Mouse (Mus musculus) heart, adult 18-20 months (tissue): Measurements from ENCODE around the gene Sirpa. TPM values are rescaled to one million over a fixed set of nuclear protein-coding genes. Genes with fewer than 3 reads are reported as not detected.

Experiments used
- DNase-seq, 2 experiments: peaks; one replicate each; pipeline ENCODE4 v3.0.0; 2021 to 2022; ENCODE audit warnings: mixed read lengths in 1 of 2
- total RNA-seq, 2 experiments: library from RNA; stranded (reverse); gene quantifications; 2 replicates each; pipeline ENCODE4 v1.2.3; 2021

Gene Sirpa
- total RNA-seq, 2 experiments from 2014 or later = 27.5 to 29.4 TPM

DNA sequence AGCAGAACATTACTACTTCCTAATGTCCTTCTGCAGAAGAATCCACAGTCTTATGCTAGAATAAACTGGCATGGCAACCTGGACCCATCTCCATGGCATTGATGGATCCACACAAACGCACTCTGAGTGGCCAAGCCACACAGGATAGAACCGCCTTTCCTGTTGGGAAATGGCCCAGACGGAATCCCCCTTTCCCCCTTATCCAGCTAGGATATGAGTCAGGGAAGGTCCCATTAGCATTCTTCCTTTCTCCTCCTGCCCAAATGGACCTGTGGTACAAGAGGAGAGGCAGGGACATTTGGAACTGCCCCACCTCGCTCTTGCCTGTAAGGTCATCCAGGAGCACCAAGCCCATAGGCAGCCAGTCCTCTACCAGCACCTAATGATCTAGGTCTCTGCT lies 10.4 kb upstream of the Sirpa start:
- DNase-seq = no peak

DNA sequence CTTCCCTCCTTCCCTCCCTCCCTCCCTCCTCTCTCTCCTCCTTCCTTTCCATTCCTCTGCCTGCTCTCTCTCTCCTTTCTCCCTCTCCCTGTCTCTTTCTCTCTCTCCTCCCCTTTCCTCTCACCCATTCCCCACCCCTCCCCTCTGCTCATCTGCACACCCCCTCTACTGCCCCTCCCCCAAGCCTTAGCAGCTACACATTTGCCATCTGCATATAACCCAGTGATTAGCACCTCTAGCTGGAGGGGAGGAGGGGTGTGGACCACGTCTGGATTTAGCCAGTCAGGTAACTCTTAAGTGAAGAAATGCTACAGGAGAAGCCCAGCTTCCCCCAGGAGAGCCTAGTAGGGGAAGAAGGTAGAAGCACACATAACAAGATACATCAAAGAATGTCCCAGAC lies 7.7 kb upstream of the Sirpa start:
- DNase-seq = no peak

DNA sequence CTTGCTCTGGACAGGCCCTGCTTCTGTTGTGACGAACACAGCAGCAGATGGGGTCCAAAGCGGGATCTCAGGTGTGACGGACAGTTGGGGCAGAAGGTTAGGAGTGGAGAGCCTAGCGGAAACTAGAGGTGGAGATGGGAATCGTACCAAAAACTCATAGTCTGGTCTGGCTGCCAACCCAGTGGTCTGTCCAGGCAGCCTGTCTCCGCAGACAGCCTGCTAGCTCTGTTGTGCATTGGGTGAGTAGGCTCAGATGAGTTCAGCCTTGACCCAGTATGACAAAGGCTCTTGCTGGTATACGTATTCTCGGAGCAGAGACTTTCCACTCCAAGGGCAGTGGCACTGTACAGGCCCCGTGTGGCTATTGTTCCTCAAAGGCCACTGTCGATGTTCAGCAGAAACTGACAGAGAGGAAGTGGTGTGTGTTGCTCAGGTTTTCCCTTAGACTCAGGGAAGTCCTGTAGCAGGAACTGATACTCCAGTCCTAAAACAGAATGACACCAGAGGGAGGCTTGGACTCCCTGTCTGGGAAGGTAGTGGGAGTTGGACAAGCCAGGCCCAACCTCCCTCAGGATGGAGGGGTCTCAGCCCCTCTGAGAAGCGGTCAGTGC lies 6.6 kb upstream of the Sirpa start:
- DNase-seq = peak in 1 of 2 experiments; percentile 57

DNA sequence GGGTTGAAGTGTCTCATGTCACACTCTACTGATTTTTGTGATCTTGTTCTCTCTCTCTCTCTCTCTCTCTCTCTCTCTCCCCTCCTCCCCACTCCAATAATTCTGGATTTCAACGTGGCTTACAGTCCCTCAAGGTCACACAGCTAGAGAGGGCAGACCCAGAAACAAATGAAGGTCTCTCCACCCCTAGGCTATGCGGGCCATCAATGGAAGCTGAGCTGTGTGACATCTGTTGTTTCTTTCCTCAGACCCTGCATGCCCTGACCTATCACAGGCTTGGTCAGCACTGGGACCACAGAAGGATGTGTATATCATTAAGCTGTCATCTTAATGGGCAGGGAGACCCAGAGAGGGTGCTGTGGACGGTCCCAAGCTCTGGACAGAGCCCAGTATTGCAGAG lies 5.4 kb upstream of the Sirpa start:
- DNase-seq = no peak

DNA sequence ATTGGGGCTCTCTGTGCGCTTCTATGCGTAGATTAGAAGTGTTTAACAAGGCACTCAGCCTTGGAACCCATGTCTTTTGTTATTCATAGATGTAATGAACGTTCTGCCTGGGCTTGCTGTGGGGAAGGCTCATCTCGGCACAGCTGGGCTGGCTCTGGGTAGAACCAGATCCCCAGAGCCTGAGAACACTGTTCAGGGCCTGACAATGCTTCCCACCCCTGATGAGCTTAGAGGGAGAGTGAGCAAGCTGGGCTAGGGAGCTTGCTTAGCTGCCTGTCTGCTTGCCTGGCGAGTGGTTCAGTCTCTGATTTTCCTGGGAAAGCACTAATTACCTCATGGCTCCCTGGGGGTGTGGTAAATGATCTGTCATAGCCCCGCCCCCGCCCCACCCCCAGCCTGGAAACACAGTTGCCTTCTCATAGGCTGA lies 4.8 kb upstream of the Sirpa start:
- no peak for DNase-seq

DNA sequence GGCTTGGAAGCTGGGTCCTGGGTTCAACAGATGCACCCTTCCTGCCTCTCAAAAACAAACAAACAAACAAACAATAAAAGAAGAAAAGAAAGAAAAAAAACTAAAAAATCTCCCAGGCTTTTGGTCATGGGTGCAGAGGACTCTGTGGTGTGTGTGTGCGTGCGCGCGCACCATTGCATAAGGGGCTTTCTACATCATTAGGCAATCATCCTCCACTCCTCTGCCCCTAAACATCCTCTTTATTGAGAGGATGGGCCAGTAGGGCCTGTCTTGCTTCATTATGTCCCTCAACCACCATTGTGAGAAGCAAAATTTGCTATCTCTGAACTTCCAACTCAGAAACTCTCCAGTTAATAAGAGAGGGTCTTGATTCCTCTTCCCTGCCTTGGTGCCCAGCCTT lies 738 bp upstream of the Sirpa start:
- no peak for DNase-seq

DNA sequence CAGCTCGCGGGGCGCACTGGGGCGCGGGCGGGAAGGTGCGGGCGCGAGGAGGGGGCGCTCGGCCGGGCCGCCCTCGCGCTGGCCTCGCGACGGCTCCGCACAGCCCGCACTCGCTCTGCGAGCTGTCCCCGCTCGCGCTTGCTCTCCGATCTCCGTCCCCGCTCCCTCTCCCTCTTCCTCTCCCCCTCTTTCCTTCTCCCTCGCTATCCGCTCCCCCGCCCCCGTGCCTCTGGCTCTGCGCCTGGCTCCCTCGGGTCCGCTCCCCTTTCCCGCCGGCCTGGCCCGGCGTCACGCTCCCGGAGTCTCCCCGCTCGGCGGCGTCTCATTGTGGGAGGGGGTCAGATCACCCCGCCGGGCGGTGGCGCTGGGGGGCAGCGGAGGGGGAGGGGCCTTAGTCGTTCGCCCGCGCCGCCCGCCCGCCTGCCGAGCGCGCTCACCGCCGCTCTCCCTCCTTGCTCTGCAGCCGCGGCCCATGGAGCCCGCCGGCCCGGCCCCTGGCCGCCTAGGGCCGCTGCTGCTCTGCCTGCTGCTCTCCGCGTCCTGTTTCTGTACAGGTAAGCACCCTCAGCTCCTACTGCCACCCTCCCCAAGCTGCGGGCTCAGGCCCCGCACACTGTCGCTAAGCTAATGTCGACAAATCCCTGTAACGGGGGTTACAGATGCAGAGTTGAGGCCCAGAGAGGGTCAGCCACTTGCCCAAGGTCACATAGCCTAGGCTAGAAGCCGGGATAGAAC lies 673 bp downstream of the Sirpa start:
- peak; percentile 91 to 92 for DNase-seq

DNA sequence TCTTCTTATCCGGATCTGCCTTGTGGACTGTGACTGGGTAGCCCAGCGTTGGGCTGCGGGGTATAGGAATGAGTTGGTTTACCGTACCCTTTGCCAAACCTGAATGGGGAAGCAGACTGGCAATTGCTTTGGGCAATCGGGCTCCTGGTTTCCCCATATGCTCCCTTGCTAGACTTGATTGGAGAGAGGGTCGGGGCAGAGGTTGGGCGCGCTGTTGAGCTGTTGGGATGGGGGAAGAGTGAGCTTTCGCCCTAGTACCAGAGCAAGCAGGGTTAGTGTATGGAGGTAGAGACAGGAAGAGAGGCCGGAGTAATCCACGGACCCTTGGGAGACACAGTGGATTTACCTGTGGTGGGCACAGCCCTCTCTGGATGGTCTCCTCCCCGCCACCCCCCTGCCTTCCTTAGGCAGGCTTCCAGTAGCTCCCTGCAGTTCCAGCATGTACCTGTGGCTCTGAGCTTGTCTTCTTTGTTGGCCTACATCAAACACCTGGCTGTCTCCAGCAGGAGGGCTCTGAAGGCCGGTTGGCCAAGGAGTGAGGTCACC lies 1.3 kb downstream of the Sirpa start:
- DNase-seq = no peak

DNA sequence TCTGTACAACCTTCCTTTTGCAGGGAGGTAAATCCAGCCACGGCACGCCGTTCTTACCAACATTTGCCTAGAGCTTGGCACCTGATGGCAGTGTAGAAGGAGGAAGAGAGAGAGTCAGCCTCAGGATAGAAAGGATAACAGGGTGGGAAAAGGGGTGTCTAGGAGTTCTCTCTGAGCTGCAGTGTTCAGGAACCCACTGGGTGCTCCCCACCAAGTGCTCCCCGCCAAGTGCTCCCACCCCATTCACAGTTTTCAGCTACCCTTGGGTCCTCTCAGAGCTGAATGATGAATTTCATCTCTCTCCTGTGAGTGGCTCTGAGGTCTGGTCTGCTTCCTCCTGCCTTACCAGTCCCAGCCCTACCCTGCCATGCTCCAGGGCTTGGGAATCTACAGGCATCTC lies 1.9 kb downstream of the Sirpa start:
- DNase-seq = no peak

DNA sequence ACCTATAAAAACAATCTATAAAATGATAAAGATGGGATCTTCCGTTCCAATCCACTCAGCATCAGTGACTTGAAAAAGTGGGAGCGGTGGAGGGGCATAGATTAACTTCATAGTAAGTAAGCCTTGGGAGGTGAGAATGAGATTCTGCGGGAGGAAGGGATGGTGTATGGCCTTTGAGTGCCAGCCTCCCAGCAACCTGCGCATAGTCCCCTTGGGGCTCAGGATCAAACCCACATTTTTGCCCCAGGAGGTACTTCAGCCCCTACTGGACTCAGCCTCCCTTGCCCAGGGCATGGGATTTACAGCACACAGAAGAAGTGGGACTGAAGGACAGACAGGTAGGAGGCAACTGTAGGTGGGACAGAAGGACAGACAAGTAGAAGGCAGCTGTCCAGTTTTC lies 2.6 kb downstream of the Sirpa start:
- DNase-seq = no peak

DNA sequence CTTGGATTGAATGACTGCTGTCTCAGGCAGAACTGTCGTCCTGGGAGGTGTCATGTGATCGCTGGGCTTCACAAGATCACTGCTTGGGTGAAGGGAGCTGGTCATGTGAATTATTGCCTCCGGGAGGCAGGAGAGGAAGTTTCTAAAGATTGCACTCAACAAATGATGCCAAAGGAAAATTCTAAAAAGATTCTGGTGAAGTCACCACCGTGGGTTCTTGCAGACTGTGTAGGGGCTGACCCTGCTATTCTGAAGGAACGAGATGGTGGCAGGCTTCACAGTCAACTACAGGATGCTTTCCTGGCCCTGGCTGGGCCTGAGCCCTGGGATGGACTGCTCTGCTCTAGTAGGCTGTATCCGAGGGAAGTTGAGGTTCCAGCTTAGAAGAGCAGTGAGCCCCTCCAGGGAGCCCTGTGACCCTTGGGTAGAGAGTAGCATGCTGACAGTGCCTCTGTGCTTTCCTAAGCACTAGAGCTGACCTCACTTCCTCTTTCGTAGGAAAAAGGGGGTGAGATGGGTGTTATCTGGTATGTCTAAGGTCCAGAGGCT lies 3.1 kb downstream of the Sirpa start:
- peak; percentile 66 to 74 for DNase-seq

DNA sequence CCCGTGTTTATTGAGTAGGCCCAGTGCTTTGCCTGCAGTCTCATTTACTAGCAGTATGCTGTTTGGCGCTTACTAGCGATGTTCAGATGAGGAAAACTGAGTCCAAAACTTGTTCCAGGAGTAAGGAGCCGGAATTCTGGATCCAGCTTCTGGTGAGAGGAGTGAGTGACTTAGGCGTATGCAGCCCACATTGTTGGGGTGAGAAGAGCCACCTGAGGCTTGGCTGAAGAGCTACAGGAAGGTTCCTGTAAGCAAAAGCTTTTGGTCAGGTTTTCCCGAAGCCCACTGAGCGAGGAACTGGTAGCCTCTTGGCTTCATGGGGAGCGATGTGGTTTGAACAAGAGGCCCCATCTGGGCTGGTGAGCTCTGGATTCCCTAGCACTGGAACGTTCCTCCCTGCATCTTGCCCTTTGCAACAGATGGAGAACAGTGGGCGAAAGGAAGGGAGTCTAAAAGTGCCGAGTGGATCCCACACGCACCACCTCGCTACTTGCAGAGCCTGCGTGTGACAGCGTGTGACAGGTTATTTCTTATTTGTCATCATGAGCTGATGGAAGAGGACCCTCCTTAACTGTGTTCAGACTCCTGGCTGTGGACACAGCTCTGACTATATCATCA lies 4.0 kb downstream of the Sirpa start:
- DNase-seq = peak in 1 of 2 experiments; percentile 47

DNA sequence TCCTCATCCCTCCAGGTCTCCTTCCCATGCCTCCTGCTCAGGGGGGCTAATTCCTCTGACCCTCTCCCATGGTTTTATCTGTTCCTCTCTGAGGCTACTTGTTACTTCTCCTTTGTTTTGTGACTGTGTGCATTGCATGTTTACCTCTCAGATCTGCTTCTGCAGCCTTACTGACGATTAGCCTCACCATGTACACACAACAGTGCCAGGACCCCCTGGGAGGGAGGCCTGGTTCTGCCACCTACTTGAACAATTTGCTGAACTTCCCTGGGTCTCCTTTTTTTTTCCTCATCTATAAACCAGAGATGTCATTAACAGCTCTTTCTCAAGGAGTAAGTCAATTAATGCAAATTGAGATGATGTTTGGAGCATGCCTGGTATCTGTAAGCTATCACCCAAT lies 4.9 kb downstream of the Sirpa start:
- DNase-seq = no peak

DNA sequence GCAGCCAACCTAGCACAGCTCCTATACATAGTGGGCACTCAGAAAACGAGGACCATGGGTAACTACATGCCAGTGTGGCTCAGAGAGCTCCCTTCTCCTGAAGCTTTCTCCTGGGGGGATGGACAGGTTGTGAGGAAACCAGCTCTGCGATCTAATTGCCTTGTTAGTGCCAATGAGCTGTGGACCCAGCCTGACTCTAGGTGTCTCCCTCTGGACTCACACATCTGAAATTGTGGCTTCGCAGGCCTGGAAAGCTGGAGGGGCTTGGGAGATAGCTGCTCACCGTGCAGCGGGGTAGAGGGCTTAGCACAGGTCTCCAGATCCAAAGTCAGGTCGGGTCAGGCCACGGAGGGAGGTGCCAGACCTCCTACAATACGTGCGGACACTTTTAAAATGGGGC lies 5.5 kb downstream of the Sirpa start:
- no peak for DNase-seq

DNA sequence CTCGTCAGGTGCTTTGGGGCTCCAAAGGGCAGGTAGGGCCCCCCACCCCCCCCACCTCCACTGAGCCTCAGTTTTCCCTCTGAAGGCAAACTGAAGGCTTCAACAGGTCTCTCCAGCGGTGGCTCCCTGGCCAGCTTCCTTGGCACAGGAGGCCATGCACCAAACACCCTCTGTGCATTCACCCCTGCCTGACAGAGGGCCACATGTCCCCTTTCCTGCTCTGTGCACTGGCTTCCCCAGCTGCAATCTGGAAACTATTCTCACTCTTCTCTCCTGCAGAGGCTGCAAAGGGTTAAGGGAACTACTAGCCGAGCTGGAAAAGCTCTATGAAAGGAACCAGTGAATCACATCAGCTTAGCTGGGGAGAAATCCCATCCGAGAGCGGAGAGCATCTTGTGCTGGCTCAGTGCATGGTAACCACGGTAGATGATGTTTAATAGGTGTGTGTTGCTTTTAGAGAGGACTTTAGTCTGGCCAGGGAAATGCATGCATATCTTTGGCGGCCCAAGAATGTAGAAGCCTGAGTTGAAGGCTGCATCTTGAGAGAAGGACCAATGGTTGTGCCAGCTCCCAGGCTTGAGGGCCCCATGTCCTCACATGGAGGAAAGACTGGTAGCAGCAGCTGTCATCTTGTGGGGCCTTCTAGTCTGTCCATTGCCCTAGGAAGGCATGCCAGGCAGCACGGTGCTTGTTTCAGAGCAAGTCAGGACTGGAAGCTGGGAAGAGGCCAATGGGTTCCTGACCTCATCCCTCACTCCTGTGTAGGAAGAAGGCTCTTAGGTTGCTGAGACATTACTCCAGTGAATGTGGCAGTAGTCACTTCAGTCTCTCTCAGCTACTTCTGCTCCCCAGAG lies 6.8 kb downstream of the Sirpa start:
- DNase-seq = no peak

DNA sequence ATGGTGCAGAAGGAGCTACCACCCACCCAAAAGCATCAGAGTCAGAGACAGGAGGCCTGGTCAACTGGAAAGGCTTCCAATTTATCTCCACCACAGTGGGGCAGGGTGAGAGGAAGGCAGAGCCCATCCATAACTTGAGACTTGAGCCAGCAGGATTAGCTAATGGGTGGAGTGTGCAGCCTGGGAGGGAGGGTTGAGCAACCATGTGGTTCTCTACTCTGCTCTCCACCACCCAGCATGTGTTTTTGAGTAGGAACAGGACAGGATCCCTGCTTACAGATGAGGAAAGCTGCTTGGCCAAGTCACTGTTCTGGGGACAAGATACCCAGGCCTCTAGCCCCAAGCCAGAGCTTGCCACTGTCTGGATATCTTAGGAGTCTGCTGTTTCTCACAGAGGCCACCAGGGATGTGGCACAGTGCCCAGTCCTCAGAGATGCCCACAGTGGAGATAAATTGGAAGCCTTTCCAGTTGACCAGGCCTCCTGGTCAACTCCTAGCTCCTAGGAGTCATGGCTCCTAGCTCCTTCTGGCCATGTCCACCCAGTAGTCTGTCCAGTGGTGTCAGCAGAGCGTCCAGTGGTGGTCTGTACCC lies 8.5 kb downstream of the Sirpa start:
- peak; percentile 67 to 80 for DNase-seq

DNA sequence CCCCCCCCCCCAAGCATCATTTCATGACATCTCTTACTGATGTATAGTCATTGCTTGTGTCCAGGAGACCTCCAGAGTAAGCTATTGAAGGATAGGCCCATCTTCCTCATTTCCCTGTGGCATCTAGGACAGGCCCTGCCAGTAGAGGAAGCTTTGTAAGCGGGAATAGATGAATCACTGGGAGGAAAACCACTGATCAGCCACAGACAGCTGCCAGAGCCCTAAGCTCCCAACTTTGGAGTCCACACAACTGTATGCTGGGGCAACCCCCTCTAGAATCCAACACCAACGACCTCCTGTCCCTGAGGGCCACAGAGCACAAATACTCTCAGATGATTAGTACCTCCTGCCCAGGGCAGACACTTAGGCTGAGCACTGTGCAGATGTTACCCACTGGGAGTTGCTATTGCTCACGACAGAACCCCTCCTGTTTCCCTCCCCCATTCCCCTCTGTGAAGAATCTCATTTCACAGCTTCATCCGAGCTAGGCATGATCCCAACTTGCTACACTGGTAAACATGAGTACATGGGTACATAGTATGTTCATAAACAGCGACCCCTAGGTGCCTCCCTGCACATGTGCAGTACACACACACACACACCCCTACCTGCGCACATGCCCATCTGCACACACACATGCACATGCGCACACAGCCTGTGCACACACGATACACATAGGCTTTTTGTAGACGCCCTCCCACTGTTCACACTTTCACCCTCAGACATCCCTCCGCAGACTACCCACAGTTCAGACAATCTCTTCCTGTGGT lies 9.4 kb downstream of the Sirpa start:
- no peak for DNase-seq

DNA sequence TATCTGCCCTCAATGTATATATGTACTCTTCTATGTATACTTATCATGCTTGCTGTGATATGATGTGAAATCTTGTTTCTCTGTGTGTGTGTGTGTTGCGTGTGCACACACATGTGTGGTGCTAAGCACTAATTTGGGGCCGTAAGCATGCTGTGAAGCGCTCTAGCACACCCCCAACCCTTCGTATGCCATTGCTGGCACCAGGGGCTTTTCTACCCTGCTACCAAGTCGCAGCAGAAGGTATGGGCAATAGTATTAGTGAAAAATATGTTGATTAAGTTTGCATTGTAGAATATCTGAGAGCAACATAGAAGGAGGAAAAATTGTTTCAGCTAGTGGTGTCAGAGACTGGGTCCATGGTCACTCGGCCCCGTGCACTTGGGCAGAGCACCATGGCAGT lies 10.2 kb downstream of the Sirpa start:
- DNase-seq = no peak

DNA sequence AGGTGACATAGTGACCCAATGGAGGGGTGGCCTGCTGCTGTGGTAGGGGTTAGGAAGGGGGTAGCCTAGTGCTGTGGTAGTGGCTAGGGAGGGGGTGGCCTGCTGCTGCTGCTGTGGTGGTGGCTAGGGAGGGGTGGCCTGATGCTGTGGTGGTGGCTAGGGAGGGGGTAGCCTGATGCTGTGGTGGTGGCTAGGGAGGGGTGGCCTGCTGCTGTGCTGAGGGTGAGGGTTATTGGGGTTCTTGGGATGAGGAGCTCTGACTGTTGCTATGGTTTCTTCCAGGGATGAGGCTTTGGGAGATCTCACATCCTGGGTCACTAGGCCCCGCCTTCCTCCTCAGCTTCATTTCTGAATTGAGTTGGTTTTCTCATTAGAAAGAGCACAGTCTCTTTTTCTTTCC lies 10.9 kb downstream of the Sirpa start:
- no peak for DNase-seq

DNA sequence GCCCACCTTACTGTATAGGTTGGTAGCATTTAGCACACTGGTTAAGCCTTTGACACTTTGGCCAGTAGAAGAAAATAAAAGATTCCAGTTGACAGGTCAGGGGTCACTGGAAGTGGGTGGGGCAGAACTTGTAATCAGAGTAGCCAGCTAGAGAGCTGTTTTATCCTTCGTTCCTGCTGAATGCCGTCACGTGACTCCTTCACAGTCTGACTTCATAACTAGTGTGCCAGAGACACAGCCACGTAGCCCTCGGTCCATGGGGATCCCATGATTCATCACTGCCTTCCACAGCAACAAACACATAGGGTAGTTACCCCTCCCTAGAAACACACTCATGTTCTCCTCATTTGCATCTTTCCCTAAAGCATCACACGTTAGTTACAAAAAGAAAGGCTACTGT lies 11.4 kb downstream of the Sirpa start:
- DNase-seq = peak; percentile 60 to 67

DNA sequence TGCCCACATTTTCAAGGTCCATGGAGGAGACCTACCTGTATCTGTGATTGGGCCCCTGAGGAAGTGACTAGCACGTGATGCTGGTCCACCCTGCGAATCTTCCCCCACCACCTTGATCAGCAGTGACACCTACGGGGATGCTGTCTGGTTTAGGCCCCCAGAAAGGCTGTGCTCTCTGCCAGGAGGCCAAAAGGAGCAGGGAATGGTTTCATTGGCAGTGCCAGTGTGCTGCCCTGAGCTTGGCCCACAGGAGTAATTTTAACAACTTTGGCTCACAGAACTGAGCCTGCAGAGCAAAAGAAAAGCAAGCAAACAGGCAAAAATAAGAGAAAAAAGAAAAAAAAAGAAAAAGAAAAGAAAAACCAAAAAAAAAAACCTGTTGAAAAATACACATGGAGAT lies 13.2 kb downstream of the Sirpa start:
- DNase-seq = no peak
